Mouse (Mus musculus) stomach, postnatal 0 days (tissue): ENCODE measurements around the gene Kdm7a.

Source experiments
- CTCF ChIP-seq: IDR thresholded peaks from 2 replicates; pipeline ENCODE4 v1.5.1; 2016; ENCODE audit warnings: antibody characterized with exemption, low read depth, mild to moderate bottlenecking, moderate library complexity
- EP300 ChIP-seq: optimal IDR thresholded peaks from 2 replicates; pipeline ENCODE3; 2016; ENCODE audit warnings: antibody characterized with exemption

DNA sequence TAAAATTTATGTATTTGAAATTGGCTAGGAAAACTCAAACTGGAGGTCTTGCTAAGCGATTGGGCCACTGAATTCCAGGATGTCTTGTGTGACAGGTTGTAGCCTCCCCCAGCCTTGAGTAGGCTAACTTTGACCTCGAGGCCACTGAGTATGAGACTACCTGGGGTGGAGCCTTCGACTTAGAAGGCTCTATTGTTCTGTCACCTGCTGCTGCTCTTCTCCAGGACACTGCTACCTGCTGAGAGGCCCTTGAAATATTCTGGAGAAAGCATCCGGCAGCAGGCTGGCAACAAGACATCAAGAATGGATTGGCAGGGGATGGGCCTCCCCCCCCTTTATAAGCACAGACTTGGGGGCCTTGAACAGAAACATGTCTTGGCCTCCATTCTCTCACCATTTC is 75.1 kb downstream of the Kdm7a start:
- TF ChIP-seq CTCF (no peak), EP300 (no peak)
